Mouse (Mus musculus) ES-Bruce4 (cell line): ENCODE data around the gene Med26. TPM values are rescaled to one million over a fixed set of nuclear protein-coding genes. Genes with fewer than 3 reads are reported as not detected.

Source experiments
- H3K27ac ChIP-seq: 2 replicates; pipeline ENCODE4 v1.5.1; 2012; ENCODE audit warnings: low read length, inconsistent platforms; ENCODE audit not compliant: insufficient read depth
- H3K27me3 ChIP-seq: 2 replicates; pipeline ENCODE4 v1.6.1; 2012; ENCODE audit warnings: mild to moderate bottlenecking, low read length, inconsistent platforms; ENCODE audit not compliant: control insufficient read depth, poor library complexity, insufficient read depth, severe bottlenecking
- H3K36me3 ChIP-seq: 2 replicates; pipeline ENCODE4 v1.6.1; 2012; ENCODE audit warnings: inconsistent platforms, mild to moderate bottlenecking, low read length, moderate library complexity; ENCODE audit not compliant: control insufficient read depth, poor library complexity, insufficient read depth, severe bottlenecking
- H3K4me1 ChIP-seq: one replicate; pipeline ENCODE4 v1.8.1; 2011; ENCODE audit warnings: low read length; ENCODE audit not compliant: control insufficient read depth, insufficient read depth
- H3K4me3 ChIP-seq: 2 replicates; pipeline ENCODE4 v1.5.1; 2011; ENCODE audit warnings: low read depth, mild to moderate bottlenecking, low read length
- H3K9ac ChIP-seq: 2 replicates; pipeline ENCODE4 v1.6.1; 2012; ENCODE audit warnings: low read depth, mild to moderate bottlenecking, inconsistent platforms; ENCODE audit not compliant: poor library complexity, severe bottlenecking
- H3K9me3 ChIP-seq: replicated peaks from 2 replicates; pipeline ENCODE4 v1.6.1; 2012; ENCODE audit warnings: mild to moderate bottlenecking, low read length, inconsistent platforms; ENCODE audit not compliant: control insufficient read depth, poor library complexity, insufficient read depth, severe bottlenecking
- CTCF ChIP-seq: IDR thresholded peaks from one replicate; pipeline ENCODE4 v1.8.1; 2011; ENCODE audit warnings: low read depth, low read length
- EP300 ChIP-seq: IDR thresholded peaks from 2 replicates; pipeline ENCODE4 v1.6.1; 2011; ENCODE audit warnings: low read depth, low read length; ENCODE audit not compliant: insufficient read depth
- POLR2A ChIP-seq: IDR thresholded peaks from one replicate; pipeline ENCODE4 v1.8.1; 2011; ENCODE audit warnings: low read length; ENCODE audit not compliant: insufficient read depth
- polyA plus RNA-seq: library from polyadenylated mRNA; stranded (reverse); fragments of >200 nt; gene quantifications from 2 replicates; pipeline ENCODE4 v1.2.4, GENCODE M21; 2011; ENCODE audit warnings: low read depth; ENCODE audit not compliant: missing spikeins, insufficient read depth, insufficient read length

The Med26 gene
- polyA plus RNA-seq, 1 experiment = 10.2 TPM

DNA sequence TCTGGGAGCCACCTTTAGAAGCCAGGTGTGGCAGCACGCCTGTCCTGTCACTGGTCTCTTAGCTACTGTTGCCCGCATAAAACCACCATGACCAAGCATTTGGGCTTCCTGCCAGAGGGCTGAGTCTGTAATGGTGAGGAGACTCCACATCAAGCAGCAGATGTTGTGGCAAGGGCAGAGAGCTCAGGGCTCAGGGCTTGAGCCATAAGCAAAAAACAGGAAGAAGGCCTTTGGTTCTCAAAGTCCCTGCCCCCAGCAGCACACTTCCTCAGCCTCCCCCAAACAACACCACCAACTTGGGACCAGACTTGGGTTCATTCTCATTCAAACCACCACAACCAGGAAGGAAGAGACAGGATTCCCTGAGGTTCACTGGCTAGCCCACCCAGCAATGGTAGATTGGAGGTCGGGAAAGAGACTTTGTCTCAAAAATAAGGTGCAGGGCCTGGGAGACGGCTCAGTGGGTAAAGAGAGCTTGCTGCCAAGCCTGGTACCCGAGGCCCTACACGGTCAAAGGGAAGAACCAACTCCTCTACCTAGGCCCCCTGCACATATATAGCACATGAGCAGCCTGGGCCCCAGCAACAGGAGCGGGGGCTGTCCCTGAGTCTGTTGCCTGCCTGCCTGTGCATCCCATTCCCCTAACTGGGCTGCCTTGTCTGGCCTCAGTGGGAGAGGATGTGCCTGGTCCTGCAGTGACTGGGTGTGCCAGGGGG is 35.1 kb upstream of the Med26 start:
- no peak overlapping the region for H3K27ac ChIP-seq
- no peak for TF ChIP-seq CTCF
- no peak for TF ChIP-seq POLR2A
- TF ChIP-seq EP300 = no peak
- H3K4me1 ChIP-seq = no peaks in the 10 kb centered on the region
- no peak overlapping the region for H3K4me3 ChIP-seq
- H3K9me3 ChIP-seq = no peaks in the 10 kb centered on the region
- no peaks in the 10 kb centered on the region for H3K27me3 ChIP-seq
- no peak overlapping the region for H3K9ac ChIP-seq
- H3K36me3 ChIP-seq = no peaks in the 10 kb centered on the region

- TF ChIP-seq CTCF (peak; percentile 42), POLR2A (no peak)
- H3K9ac ChIP-seq = no peak overlapping the region
- H3K4me3 ChIP-seq = no peak overlapping the region
- H3K9me3 ChIP-seq = no peaks in the 10 kb centered on the region
- H3K27me3 ChIP-seq = no peaks in the 10 kb centered on the region
- H3K27ac ChIP-seq = no peak overlapping the region
- H3K36me3 ChIP-seq = no peaks in the 10 kb centered on the region
- H3K4me1 ChIP-seq = no peaks in the 10 kb centered on the region
Observed at GRCm38 (mm10) chr8:72579374-72579773, 31.3 kb upstream of the Med26 start.

- Histone ChIP-seq H3K4me3 (no peak overlapping the region), H3K27ac (no peak overlapping the region), H3K27me3 (no peaks in the 10 kb centered on the region), H3K36me3 (no peaks in the 10 kb centered on the region), H3K9me3 (no peaks in the 10 kb centered on the region), H3K9ac (no peak overlapping the region), H3K4me1 (no peaks in the 10 kb centered on the region)
- no peak for TF ChIP-seq CTCF
- no peak for TF ChIP-seq EP300
- TF ChIP-seq POLR2A = no peak
Observed at GRCm38 (mm10) chr8:72577941-72578340, 29.9 kb upstream of the Med26 start.

- Histone ChIP-seq H3K9ac (no peak overlapping the region), H3K9me3 (no peaks in the 10 kb centered on the region), H3K36me3 (no peaks in the 10 kb centered on the region), H3K4me1 (no peaks in the 10 kb centered on the region), H3K27me3 (no peaks in the 10 kb centered on the region), H3K4me3 (no peak overlapping the region), H3K27ac (no peak overlapping the region)
- TF ChIP-seq POLR2A (no peak), CTCF (no peak), EP300 (no peak)
Observed at GRCm38 (mm10) chr8:72577266-72577665, 29.2 kb upstream of the Med26 start.

GRCm38 (mm10) chr8:72575915-72576314 is 27.8 kb upstream of the Med26 start:
- Histone ChIP-seq H3K4me3 (no peak overlapping the region), H3K4me1 (no peaks in the 10 kb centered on the region), H3K9me3 (no peaks in the 10 kb centered on the region), H3K36me3 (no peaks in the 10 kb centered on the region), H3K9ac (no peak overlapping the region), H3K27me3 (no peaks in the 10 kb centered on the region), H3K27ac (no peak overlapping the region)
- TF ChIP-seq EP300 = no peak
- TF ChIP-seq POLR2A = no peak
- no peak for TF ChIP-seq CTCF

DNA sequence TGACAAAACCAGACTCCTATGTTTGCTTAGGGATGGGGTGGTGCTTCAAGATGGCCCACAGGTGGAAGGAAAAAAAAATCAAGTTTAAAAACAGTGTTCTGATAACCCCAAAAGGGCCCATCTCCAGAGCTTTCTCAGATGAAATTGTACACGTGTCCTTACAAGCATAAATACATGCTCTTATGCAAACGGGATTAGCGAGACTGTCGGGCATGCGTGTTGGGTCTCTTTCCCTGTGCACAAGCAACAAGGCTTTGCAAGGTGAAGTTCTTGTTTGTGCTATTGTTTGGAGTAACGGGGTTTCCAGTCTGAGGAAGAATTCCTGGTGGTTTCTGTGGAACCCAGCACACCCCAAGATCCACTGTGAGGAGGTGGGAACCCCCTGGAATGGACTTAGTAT is 25.4 kb upstream of the Med26 start:
- Histone ChIP-seq H3K27ac (no peak overlapping the region), H3K9me3 (no peaks in the 10 kb centered on the region), H3K4me3 (no peak overlapping the region), H3K27me3 (no peaks in the 10 kb centered on the region), H3K9ac (no peak overlapping the region), H3K36me3 (peaks cover 12% of the 10 kb centered on the region), H3K4me1 (peaks cover 2% of the 10 kb centered on the region)
- TF ChIP-seq EP300 = no peak
- TF ChIP-seq CTCF = no peak
- no peak for TF ChIP-seq POLR2A
